Mouse (Mus musculus) small intestine, adult 2 months (tissue): ENCODE results near the gene Boll.

Experiments used
- CTCF ChIP-seq: fragments of 200-500 bp; IDR thresholded peaks from 2 replicates; pipeline ENCODE4 v1.5.1; 2012; ENCODE audit warnings: low read depth, mild to moderate bottlenecking, control low read depth, inconsistent platforms, low read length, moderate library complexity, mixed read lengths; ENCODE audit not compliant: insufficient replicate concordance, insufficient read length; ENCODE audit errors: extremely low read depth
- POLR2A ChIP-seq: fragments of 200-500 bp; IDR thresholded peaks from 2 replicates; pipeline ENCODE4 v1.6.1; 2012; ENCODE audit warnings: low read depth, mild to moderate bottlenecking, control low read depth, inconsistent platforms, low read length, moderate library complexity

GRCm38 (mm10) chr1:55399891-55400290, 36.6 kb upstream of the Boll start:
- TF ChIP-seq POLR2A (no peak), CTCF (no peak)
